Mouse (Mus musculus) left cerebral cortex, adult 8-10 months (tissue): ENCODE measurements around the gene Esam. TPM values are rescaled to one million over a fixed set of nuclear protein-coding genes. Genes with fewer than 3 reads are reported as not detected.

Experiments used
- DNase-seq, 2 experiments: peaks; one replicate each; pipeline ENCODE4 v3.0.0; 2022; ENCODE audit warnings: low spot score in 2 of 2
- total RNA-seq, 4 experiments: library from RNA; stranded (reverse); gene quantifications; 2 replicates each; pipeline ENCODE4 v1.2.4; 2022

Esam gene
- total RNA-seq, result 10 to 100 TPM; 16.1 to 20.5 (median 16.6) TPM

DNA sequence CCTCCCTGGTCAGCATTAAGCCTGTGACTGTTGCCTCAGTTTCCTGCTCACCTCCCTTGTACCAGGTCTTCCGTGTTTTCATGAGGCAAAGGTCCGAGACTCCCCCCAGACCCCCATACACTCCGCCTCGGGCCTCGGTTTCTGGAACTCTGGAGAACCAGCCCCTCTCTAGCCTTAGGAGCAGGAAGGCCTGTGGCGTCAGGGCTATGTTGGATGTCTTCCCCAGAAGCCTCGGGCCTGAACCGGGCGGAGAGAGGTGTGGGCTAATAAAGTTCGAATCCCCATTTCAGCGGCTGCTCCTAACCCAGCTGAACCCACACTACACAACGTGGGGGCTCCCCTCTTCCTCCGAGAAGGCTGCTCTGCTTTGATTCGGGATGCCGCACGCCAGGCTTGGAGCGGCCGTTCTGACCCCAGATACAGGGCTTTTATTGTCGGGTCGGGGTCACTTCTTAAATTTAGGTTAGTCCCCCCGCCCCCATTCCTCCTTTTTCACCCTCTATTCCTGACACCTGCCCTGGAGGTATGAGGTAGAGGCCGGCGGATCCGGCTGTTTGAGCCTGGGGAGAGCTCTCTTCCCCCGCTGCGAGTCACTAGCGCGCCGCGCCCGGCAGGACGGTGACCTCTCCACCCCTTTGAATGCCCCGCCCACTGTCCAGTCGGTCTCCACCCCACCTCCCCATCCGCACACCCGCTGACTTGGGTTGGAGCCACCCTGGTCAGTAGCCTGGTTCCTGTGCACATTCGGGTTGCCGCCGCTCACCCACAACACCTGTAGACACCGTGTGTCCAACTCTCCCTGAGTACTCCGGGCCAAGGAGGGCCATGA, at the start of gene Esam:
Gene Esam, plus strand, starts transcription at position 683 of the 829 bp plus-strand sequence.
- no peak for DNase-seq

DNA sequence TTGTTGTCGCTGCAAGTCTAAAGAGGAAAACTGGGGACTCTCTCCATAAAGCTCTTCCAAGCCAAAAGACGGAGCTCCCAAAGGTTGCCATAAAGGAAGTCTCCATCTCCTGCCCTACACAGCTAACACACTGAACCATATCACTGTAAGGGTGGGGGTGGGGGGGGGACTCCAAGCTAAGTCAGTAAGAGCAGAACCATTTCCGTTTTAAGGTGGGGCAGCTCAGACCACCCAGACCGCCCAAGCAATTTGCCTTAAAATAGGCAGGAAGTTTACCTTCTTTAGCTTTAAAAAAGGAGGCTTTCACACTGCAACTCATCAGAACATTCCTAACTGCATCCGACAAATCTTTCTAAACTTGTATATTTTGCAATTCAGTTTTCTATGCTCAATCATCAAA, 42.7 kb upstream of the Esam start:
- DNase-seq, result no peak

GRCm38 (mm10) chr9:37488041-37488440, 39.8 kb upstream of the Esam start:
- DNase-seq, result no peak

- peak; percentile 74 to 83 for DNase-seq
Measured at GRCm38 (mm10) chr9:37488611-37489396, 39.1 kb upstream of the Esam start, which contains the start of gene Msantd2. Msantd2 (plus strand) TSS chr9:37489319.

GRCm38 (mm10) chr9:37489446-37490120, 38.3 kb upstream of the Esam start:
- DNase-seq, result peak; percentile 12 to 18

- no peak for DNase-seq
Measured at GRCm38 (mm10) chr9:37495761-37496160, 32.1 kb upstream of the Esam start.

DNA sequence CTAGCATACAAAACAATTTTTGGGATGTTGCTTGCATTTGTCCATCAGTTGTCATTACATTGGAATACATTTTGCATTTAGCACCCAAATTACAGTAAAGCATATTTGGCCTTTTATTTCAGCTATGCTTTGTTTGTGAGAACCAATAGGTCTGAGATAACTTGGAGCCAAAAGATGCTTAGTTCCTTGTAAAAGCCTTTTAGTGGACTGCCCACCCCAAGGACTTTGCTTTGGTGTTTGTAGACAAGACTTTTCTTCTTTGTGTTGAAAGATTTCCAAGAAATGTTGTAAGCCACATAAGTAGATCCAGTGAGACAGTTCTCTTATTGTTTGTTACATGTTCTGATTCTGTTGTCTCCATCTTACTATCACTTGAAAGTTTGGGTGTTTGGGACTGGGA, 31.6 kb upstream of the Esam start:
- DNase-seq, result no peak

GRCm38 (mm10) chr9:37500201-37500600, 27.7 kb upstream of the Esam start:
- no peak for DNase-seq

GRCm38 (mm10) chr9:37501170-37501569, 26.7 kb upstream of the Esam start:
- no peak for DNase-seq

DNA sequence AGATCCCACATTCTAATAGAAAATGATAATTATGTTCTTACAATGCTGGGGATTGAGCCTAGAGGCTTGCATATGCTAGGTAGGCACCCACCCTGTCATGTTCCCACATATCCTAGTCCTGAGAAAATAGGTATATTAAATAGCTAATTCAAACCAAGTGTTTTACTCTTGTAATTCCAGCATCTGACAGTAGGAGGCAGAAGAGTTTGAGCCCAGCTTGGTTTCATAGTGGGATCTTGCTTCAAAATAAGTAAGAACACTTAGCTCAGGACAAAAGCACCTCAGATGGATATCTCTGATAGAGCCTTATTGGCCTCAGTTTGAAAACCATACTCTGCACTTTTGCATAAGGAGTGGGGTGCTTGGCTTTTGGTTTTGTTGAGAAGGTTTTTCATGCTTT, 23.5 kb upstream of the Esam start:
- no peak for DNase-seq

GRCm38 (mm10) chr9:37506023-37506422, 21.9 kb upstream of the Esam start:
- no peak for DNase-seq

DNA sequence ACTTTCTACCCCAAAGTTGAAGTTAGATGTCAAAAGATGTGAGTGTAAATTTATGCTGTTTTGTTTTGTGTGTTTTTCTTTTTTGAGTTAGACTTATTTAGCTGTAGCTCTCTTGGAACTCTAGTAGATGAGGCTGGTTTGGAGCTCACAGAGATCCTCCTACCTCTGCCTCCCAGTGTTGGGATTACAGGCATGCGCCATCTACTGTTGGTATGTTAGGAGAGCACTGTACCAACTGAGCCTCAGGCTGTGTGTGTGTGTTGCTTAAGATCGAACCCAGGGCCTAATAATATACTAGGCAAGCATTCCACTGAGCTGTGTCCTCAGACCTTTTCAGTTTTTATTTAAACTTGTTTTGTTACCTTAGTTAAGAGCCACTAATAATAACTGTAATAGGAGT, 15.8 kb upstream of the Esam start:
- no peak for DNase-seq

- DNase-seq, result no peak
Measured at GRCm38 (mm10) chr9:37514456-37514855, 13.4 kb upstream of the Esam start.

- DNase-seq, result no peak
Measured at GRCm38 (mm10) chr9:37517467-37517866, 10.4 kb upstream of the Esam start.

GRCm38 (mm10) chr9:37518991-37519390, 8.9 kb upstream of the Esam start:
- DNase-seq, result no peak

GRCm38 (mm10) chr9:37519995-37520394, 7.9 kb upstream of the Esam start:
- no peak for DNase-seq

DNA sequence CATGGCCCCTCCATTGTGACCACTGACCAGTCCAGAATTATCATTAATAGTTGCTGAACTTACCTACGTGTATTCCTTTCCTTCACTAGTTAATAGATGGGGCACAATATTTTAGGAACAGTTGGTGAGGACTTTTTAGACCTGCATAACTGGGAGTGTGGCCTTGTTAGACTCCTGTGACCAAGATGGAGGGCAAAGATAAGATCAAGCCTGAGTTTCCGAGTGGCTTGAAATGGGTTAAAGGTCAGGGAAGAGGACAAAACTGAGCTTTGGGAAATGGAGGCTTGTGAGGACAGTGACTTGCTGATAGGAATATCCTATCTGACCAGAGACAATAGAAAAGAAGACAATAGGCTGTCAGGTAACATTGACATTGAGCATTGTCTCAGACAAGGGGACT, 2.4 kb upstream of the Esam start:
- DNase-seq, result no peak

- DNase-seq, result no peak
Measured at GRCm38 (mm10) chr9:37526443-37527395, 1.2 kb upstream of the Esam start.

DNA sequence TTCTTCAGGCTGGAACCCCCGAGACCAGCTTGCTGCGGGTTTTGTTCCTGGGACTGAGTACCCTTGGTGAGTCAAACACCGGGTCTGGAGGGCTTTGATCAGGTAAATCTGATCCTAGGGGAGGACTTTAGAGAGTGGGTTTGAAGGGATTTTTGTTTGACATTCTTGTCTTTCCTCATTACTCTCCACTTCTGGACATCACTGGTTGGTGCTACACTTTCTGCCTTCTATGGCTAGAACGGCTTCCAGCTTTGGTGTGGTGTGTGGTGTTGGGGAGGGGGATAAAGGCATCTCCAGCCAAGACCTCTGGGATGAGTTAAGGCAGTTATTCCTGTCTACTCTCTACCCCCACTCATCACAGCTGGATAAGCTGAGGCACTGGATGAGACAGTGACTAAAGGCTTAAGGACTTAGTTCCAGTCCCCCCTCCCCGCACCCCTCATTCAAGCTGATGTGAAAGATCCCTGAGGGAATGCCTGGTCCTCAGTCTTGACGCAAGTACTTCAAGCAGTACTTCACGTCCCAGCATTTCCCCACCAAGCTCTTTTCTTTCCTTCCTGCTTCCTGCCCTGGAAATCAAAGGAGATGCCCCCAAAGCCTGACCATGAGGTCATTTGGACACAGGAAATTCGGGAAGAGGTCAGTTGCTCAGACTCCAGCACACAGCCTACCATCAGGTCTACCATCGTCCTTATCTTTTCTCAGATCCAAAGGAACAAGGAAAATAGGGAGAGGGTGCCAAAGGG, 520 bp downstream of the Esam start:
- DNase-seq, result no peak
